In genomic region chr14:71334022-71334421, GRCm38 (mm10) we compare ENCODE assay signal across 24 mouse cellular contexts.
"Had no signal": no experiment of that assay in that cellular context is flagged by ENCODE, and none has a peak within 500 bp of the region (broad histone marks: within the 10 kb centered on the region; RNA-seq: fewer than 3 reads in every experiment).

No protein-coding gene starts in this region.

- DNase-seq: gastrocnemius, postnatal 14 days; gastrocnemius, postnatal 36 days; heart, adult 18-20 months; heart, postnatal 14 days; heart, postnatal 36 days; kidney, adult 18-20 months; kidney, adult 9 months; kidney, postnatal 14 days; kidney, postnatal 36 days; left cerebral cortex, postnatal 4 days had no signal

- H3K4me3 ChIP-seq: heart, embryonic 10.5 days; heart, embryonic 13.5 days; heart, embryonic 15.5 days; hindbrain, embryonic 13.5 days; hindbrain, embryonic 15.5 days; intestine, embryonic 15.5 days; kidney, embryonic 15.5 days; limb, embryonic 13.5 days; limb, embryonic 15.5 days; liver, embryonic 12.5 days had no signal

- ATAC-seq: inflammation-experienced regulatory T-cells, adult 6 months; intestine, embryonic 15.5 days; intestine, postnatal 0 days; liver, embryonic 12.5 days had no signal

- H3K9me3 ChIP-seq: heart, embryonic 10.5 days; heart, embryonic 13.5 days; heart, embryonic 15.5 days; hindbrain, embryonic 13.5 days; hindbrain, embryonic 15.5 days; intestine, embryonic 15.5 days; kidney, embryonic 15.5 days; limb, embryonic 13.5 days; limb, embryonic 15.5 days; liver, embryonic 12.5 days had no signal

- H3K4me2 ChIP-seq: heart, embryonic 13.5 days; heart, embryonic 15.5 days; hindbrain, embryonic 13.5 days; hindbrain, embryonic 15.5 days; intestine, embryonic 15.5 days; kidney, embryonic 15.5 days; limb, embryonic 13.5 days; limb, embryonic 15.5 days; liver, embryonic 12.5 days had no signal

- H3K4me1 ChIP-seq: heart, embryonic 10.5 days; heart, embryonic 13.5 days; heart, embryonic 15.5 days; hindbrain, embryonic 13.5 days; hindbrain, embryonic 15.5 days; intestine, embryonic 15.5 days; kidney, embryonic 15.5 days; liver, embryonic 12.5 days had no signal

- H3K36me3 ChIP-seq: heart, embryonic 10.5 days; heart, embryonic 13.5 days; heart, embryonic 15.5 days; hindbrain, embryonic 13.5 days; hindbrain, embryonic 15.5 days; intestine, embryonic 15.5 days; kidney, embryonic 15.5 days; limb, embryonic 13.5 days; limb, embryonic 15.5 days; liver, embryonic 12.5 days had no signal

- H3K27me3 ChIP-seq: heart, embryonic 13.5 days; heart, embryonic 15.5 days; hindbrain, embryonic 13.5 days; hindbrain, embryonic 15.5 days; intestine, embryonic 15.5 days; kidney, embryonic 15.5 days; limb, embryonic 13.5 days; limb, embryonic 15.5 days; liver, embryonic 12.5 days had no signal

- H3K27ac ChIP-seq: heart, embryonic 10.5 days; heart, embryonic 13.5 days; heart, embryonic 15.5 days; hindbrain, embryonic 13.5 days; hindbrain, embryonic 15.5 days; intestine, embryonic 15.5 days; kidney, embryonic 15.5 days; kidney, postnatal 0 days; limb, embryonic 13.5 days; limb, embryonic 15.5 days; liver, embryonic 12.5 days; liver, embryonic 14.5 days had no signal

- H3K9ac ChIP-seq: heart, embryonic 13.5 days; heart, embryonic 15.5 days; hindbrain, embryonic 13.5 days; hindbrain, embryonic 15.5 days; intestine, embryonic 15.5 days; kidney, embryonic 15.5 days; limb, embryonic 13.5 days; limb, embryonic 15.5 days; liver, embryonic 12.5 days; liver, embryonic 14.5 days had no signal
